Mouse (Mus musculus) adrenal gland, adult (tissue): ENCODE measurements at regions not wholly inside any gene's neighbourhood (a gene's known extent, or its start where the extent isn't known, plus 50 kb on each side); places are given as distances from the start of the nearest gene placed in this dataset.

Source experiments
- DNase-seq, 2 experiments: peaks; one replicate each; pipeline ENCODE4 v3.0.0; 2022 to 2023; ENCODE audit warnings: low spot score in 1 of 2; ENCODE audit not compliant: inconsistent age in 2 of 2

DNA sequence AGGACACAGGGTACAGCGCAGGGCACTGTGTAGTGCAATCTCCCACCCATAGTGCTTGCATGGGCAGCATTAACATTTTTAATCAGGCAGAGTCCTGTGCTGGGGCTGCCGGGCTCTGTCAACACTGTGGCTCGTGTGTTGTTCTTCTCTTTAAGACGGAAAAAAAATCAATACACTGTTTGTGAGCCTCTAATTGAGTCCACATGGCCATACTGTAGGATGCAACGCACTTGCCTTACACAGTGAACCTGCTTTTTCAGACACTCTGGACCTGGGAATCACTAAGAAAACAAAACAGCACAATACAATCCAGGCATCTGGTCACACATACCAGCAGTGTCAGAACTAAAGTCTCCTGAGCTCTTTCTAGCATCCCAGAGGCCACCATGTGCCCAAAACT lies 168.4 kb downstream of the 3110018I06Rik start:
- DNase-seq = no peak

DNA sequence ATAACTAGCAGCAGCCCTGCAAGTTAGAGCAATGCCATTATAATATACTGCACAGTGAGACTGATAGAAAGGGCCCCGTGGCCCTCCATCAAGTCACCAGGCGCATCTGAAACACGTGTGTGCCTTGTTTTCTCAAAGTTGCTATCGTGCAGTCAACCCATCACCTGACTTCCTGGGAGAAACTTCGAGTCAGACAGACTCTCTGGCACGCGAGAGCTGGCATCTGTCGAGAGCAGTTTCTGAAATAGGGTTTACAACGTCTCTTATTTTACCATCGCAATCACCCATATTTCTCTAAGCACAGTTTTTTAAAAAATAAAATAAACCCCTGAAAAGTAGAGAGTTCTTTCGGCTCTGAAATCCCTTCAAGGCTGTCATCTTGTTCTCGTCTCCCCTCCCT lies 169.8 kb downstream of the 3110018I06Rik start:
- DNase-seq = no peak

GRCm38 (mm10) chr12:107658821-107659220 lies 170.4 kb downstream of the 3110018I06Rik start:
- DNase-seq = no peak

DNA sequence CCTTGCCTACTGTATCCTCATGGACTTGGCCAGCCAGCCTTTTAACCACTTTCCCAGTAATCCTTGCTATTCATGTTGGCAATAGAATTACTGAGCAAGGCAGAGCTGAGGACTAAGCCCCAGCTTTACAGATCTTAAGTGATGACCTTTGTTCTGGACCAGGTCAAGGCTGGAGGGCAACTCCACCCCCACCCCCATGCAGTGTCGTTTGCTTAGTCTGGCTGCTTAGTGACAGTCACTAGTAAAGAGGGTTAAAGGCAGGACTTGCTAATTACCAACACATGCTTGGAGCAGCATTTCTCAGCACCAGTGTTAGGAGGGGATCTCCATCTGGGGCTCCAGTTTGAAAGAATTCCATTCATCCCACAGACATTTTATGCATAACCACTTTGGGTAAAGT lies 174.2 kb downstream of the 3110018I06Rik start:
- DNase-seq = no peak

DNA sequence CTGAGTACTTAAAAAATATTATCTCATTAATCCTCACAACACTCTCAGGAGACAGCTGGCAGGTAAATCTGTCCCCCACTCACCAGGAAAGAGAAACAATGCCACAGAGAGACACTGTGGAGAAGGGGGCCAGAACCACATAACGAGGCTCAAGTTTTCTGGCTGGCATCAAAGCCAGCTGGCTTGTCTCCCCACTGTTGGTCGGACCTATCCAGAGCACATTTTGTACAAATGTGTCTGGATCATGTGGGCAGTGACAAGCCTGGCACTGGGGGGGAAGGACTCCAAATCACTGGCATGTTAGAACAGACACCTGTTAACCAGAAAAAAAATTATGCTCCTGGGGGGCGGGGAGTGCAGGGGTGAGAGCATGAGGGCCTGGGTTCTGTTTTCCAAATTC lies 179.4 kb downstream of the 3110018I06Rik start:
- DNase-seq = no peak

DNA sequence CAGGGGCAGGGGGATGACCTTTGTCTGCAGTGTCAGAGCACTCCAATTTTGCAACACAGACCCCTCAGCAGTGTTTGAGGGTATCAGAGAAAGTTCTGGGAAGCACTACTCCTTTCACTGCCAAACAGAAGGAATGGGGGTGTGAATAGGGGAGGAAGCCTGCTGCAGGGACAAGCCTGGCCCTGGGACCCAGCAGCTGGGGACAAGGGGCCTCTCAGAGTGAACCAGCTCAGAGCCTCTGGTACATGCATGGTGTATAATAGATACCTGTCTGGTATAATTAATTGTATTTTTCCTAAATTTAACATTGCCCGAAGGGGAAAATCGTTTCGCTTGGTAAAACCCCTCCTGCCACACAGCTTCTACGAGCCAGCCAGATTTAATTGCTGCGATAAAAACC lies 180.6 kb downstream of the 3110018I06Rik start:
- DNase-seq = peak in 1 of 2 experiments; percentile 27

DNA sequence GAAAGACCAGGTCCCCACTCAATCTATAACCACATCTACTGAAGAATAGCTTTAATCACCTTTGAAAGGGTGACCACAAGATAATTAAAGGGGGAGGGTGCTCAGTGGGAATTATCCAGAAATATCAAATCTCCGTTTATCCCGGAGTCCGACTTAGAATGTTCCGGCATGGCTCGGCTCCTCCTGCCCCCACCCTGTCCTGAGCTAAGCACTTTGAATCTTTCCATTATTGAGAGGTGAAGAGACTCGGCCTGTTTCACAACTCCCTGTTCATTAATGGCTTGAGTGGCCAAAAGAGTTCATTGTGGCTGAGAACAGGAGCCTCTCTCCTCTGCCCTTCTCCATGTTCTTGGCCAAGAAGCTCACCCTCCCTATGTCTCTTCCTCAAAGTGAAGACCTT lies 181.0 kb downstream of the 3110018I06Rik start:
- DNase-seq = no peak

GRCm38 (mm10) chr12:107669910-107670309 lies 181.5 kb downstream of the 3110018I06Rik start:
- no peak for DNase-seq

DNA sequence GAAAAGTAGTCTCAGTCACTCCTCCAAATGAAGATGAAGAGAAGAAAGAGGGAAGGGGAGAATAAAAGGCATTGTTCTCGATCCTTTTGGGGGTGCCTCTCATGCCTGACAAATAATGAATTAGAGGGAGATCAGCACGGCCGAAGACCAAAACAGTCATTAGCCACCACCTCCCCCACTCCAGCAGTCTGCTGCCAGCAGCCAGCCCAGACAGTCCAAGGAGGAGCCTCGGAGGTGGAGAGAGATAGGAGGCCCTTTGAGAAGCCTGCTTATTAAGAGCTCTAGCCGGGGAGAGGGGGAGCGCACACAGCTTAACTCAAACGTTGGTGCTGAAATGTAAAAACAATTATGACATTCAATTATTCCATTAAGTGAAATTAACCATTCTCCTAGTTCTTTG lies 188.6 kb downstream of the 3110018I06Rik start:
- DNase-seq = no peak

GRCm38 (mm10) chr12:107687447-107687846 lies 199.0 kb downstream of the 3110018I06Rik start:
- no peak for DNase-seq

- DNase-seq = no peak
Observed at GRCm38 (mm10) chr12:107689418-107689817, 201.0 kb downstream of the 3110018I06Rik start.

- no peak for DNase-seq
Observed at GRCm38 (mm10) chr12:107690061-107690460, 201.6 kb downstream of the 3110018I06Rik start.

DNA sequence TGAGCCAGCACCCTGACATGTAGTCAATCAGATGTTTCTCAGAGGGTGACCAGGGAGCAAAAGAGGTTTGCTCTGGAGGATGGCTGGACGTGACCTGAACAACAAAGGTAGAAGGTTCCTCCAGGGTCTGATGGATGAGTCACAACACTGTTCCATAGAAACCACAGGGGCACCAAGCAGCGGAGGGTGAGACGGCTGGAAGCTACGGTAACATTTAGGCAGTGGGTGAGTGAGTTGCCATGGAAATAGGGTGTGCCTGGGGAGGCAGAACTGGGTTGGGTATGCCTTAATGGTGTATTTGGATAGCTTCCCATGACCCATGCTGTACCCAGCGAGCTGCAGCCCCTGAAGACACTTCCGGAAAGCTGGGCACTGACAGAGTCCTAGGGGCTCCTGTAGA lies 205.3 kb downstream of the 3110018I06Rik start:
- no peak for DNase-seq

GRCm38 (mm10) chr12:107695014-107695413 lies 206.6 kb downstream of the 3110018I06Rik start:
- no peak for DNase-seq

- no peak for DNase-seq
Observed at GRCm38 (mm10) chr12:107695438-107696267, 207.2 kb downstream of the 3110018I06Rik start.

- DNase-seq = no peak
Observed at GRCm38 (mm10) chr12:107700317-107700716, 211.9 kb downstream of the 3110018I06Rik start.

- no peak for DNase-seq
Observed at GRCm38 (mm10) chr12:107700868-107701597, 212.6 kb downstream of the 3110018I06Rik start.

DNA sequence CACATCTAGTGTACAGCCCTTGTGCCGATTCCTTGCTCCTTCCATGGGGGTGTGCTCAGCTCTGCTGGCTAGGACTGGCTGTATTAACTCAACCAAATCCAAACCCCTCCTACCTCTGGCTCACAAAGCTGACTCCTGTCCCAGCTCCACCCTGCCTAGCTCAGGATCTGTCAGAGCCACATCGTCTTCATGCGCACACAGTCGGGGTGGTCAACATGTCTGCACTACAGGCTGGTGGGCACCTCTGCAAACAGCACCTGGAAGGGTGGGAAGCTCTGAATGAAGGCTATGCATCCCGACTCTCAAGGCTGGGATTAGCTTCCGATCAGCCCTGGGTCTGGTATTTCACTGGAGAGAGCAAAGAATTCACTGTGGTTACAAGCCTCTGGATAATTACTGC lies 220.4 kb downstream of the 3110018I06Rik start:
- no peak for DNase-seq

- DNase-seq = peak; percentile 31 to 56
Observed at GRCm38 (mm10) chr12:107711017-107711416, 222.6 kb downstream of the 3110018I06Rik start.

GRCm38 (mm10) chr12:107711675-107712074 lies 223.2 kb downstream of the 3110018I06Rik start:
- DNase-seq = no peak

GRCm38 (mm10) chr12:107713191-107713590 lies 224.8 kb downstream of the 3110018I06Rik start:
- DNase-seq = no peak

DNA sequence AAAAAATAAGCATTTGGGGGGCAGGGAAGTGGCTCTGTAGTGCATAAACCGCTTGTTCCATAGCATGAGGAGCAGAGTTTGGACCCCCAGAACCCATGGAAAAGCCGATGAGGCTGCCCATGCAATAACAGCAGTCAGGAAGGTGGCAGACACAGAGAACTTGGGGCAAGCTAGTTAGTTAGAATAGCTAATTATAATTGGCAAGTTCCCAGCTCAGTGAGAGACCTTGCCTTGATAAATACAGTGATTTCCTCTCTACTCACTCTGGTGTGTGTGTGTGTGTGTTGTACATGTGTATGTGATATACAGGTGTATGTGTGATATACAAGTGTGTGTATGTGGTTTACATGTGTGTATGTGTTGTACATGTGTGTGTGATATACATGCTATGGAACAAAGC lies 226.4 kb downstream of the 3110018I06Rik start:
- DNase-seq = no peak
